Mouse (Mus musculus) adrenal gland, postnatal 36 days (tissue): ENCODE measurements around the gene Gm11096. TPM values are rescaled to one million over a fixed set of nuclear protein-coding genes. Genes with fewer than 3 reads are reported as not detected.
A peak's percentile ranks its signal among the peaks of the same experiment; 100 is the strongest.

Experiments
- DNase-seq, 2 experiments: peaks; one replicate each; pipeline ENCODE4 v3.0.0; 2021; ENCODE audit warnings: mixed read lengths in 1 of 2
- long read RNA-seq, 2 experiments: library from polyadenylated mRNA; stranded (forward); transcript quantifications; one replicate each; pipeline ENCODE4 v2.0.0; 2021; ENCODE audit warnings: borderline sequencing depth in 2 of 2
- total RNA-seq, 2 experiments: library from RNA; stranded (reverse); gene quantifications; 2 replicates each; pipeline ENCODE4 v1.2.3; 2021

The Gm11096 gene
- total RNA-seq, result not detected
- long read RNA-seq, experiment 1, result 0 reads
- long read RNA-seq, experiment 2, result 0 reads

DNA sequence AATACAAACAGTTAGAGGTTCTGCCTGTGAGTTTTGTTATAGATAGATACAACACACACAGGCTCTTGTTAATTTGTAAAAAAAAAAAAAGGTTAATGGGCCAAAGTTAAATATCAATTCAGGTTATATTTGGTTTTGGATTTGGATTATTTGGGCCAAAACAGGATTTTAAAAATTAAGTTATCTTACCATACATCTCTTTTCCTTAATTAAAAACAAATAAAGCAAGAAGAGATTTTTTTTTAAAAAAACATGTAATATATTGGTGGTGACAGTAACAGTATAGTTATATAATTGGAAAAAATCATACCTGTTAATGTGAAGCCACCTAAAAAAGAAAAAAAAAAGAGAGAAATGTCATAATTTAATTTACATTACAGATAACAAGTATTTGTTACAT lies at the start of gene Gm11096:
TSS of gene Gm11096 (plus strand) at position 301 of the 400 bp plus-strand sequence.
- DNase-seq, result no peak

DNA sequence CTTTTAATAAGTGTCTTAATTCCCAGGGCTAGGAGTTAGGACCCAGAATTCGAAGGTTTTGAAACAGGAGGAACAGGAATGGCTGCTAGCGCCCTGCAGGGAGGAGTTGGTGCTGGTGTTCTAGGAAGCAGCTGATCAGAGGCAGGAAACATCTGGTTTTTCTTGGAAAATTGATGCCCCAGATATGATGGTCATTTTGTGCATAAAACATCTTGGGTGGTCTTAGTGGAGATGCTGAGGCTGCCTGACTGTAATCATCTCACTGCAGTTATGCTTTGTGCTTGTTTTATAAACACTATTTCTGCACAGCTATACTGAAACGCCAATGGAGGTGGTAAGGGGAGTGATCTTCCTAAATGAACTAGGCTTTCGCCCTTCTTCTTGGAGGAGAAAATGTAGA lies 48.5 kb upstream of the Gm11096 start:
- DNase-seq, result no peak

DNA sequence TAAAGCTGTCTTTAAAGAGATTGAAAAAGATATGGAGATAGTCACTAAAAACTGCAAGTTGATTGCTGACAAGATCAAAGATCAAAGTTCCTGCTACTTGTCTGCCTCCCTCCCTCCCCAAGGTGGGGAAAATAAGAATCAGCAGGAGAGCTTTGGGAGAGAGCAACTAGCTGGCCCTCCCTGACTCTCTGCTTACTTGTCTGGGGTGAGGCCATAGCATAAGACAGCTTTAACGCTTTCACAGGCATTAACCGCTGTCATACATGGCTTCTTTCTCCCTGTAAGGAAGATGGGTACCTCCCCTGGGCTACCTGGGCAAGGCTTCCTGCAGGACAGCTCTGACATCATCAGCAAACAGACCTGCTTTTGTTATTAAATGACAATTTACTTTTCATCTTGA lies 47.4 kb upstream of the Gm11096 start:
- no peak for DNase-seq

DNA sequence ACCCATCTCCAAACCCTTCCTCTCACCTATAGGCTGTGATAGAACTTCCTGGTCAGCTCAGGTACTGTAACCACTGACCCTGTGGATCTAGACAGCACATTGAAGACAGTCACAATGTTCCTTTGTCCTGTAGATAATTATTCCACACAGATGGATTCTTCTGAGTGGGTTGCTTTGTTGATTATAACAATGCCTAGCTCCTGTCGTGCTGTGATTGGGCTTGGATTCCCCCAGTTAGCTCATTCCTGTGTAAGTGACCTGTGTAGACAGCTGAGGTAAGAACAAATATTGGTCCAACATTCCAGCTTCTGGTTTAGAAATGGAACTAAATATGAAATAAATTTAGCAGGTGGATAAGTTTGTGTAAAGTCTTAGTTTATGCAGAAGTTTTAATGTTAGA lies 44.1 kb upstream of the Gm11096 start:
- DNase-seq, result no peak

DNA sequence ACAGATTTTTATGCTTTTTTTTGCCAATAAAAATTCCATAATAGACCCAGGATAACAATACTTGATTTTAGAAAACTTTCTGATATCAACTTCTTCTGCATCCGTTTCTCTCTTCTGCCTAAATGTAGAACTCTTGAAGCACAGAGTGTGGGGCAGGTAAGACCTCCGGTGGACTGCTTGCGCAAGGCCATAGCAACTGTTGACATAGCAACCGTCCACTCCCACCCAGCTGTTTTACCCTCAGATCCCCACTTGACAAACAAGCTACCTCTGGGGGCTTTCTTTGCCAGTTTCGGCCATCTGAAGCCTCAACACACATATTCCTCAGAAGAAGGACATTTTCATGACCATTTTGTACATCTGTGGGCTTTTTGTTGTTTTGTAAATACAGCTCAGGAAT lies 41.2 kb upstream of the Gm11096 start:
- DNase-seq, result no peak

DNA sequence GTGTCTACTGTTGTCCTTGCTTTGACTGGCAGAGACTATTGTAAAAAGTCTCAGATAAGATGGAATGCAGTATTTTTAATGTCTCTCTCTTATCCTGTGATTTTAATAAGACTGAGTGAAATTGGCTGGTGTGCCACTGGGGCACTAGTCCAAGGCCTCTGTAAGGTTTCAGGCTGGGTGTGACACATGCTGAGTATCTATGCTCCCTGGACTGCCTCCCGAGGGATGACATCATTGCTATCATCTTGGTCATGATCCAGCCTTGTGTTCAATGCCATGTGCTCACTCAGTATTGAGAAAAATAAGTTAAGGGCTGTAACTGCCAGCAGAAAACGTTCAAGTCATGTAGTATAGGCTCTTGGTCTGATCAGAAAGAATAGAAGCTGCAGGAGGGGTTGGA lies 38.9 kb upstream of the Gm11096 start:
- DNase-seq, result peak; percentile 81 to 87

DNA sequence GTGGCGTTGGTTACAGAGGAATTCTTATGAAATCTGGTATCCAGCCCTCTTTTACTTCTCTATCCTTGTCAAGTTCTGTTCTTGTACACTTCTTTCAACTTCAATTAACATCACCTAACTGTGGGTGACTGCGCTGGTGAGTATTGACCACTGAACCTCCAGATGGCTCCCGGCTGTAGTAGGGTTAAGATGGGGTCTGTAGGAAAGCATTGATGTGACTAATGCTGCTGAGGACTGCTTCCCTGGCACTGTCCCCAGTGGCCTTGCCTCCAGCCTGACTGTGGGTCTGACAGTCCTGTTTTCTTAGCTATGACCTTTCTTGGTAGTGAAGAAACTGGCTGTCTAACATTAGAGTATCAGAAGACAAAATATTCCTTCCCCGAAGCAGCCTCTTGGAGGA lies 38.4 kb upstream of the Gm11096 start:
- DNase-seq, result peak; percentile 80 to 85

DNA sequence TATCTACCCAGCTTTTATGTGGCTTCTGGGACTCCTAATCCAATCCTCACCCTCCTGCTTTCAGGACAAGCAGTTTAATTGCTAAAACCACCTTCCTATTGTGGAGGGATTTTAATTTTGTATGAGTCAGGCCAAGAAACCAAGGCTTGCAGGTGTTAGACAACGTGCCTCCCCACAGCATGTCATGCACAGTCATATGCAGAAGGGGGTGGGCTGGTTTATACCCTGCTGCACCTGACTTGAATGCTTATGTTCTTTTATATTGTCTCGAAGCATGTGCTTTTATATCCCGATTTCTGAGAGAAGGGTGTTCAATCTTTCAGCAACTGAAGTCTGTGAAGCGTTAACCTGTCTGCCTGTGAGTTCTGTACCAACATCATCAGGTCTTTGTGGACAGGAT lies 37.3 kb upstream of the Gm11096 start:
- no peak for DNase-seq

DNA sequence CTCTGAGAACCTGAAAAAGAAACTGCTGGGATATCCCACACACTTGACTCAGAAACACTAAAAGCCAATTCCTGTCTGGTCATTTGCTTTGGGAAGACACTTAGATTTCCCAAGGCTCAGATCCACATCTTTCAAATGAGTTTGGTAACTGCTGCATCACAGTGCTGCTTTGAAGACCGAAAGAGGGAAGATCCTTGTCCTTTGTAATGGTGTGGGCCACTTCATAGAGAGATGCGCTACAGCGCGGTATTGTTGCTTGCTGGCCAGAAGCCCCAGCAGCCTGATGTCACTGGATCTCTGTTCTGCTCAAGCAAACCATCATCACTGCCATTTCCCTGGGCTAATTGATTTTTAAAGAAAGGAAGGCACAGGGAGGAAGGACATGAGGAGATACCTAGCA lies 28.8 kb upstream of the Gm11096 start:
- no peak for DNase-seq

DNA sequence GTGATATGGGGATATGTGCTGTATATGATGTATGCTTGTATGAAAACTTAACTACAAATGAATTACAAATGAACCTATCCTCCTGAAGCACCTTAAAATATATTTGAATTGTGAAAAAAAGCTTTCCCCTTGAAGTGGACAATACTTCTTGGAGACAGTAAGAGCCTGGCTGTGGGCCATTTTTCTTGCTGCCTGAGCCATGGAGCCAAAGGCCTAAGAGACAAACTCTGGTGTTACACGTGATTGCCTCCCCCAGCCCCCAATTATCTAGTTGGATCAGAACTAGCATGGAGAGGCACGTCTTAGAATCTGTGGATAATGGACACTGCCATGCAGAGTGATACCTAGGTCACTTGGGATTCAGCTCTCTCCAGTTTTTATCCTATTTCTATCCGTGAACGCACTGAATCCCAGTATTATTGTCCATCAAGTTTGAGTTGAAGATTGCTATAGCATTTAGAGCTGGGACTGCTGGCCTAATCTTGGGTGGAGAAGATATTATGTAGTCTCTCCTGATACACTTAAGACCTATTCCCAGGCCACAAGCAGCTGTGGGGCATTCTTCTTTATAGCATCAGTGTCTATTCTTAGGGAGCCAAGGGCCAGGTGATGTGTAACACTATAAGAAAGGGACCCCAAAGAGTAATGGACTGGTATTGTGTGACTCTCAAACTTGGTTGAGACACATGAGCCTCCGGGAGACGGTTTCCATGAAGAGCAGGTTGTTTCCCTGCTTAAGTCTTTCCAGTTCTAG lies 25.0 kb upstream of the Gm11096 start:
- DNase-seq, result no peak

DNA sequence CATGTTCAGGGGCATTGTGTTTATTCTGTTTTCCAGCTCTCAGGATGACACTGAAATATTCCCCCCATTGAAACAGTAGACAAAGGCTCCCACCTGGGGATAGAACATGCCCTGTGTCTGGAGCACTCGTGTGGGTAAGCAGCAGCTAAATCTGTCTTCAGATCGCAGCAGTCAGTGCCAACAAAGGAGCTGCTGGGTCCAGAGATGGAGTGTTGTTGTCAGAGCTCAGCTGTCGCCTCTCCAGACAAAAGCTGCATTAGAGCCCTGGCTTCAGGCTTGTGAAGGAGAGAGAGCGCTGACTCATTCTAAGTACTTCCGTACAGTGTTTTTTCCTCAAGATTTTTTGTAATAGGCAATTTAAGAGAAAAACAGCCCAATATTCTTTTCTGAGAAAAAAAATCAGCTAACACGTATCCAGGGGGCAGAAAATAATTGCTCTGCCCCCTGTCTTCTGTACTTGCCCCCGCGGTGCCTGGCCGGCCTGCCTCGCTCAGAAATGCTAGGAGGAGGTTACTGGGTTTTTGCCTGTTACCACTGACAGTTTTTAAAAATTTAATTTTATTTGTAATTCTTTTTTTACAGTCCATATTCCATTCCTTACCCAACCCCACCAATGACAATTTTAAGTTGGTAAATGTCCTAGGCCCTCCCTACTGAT lies 21.6 kb upstream of the Gm11096 start:
- DNase-seq, result no peak

DNA sequence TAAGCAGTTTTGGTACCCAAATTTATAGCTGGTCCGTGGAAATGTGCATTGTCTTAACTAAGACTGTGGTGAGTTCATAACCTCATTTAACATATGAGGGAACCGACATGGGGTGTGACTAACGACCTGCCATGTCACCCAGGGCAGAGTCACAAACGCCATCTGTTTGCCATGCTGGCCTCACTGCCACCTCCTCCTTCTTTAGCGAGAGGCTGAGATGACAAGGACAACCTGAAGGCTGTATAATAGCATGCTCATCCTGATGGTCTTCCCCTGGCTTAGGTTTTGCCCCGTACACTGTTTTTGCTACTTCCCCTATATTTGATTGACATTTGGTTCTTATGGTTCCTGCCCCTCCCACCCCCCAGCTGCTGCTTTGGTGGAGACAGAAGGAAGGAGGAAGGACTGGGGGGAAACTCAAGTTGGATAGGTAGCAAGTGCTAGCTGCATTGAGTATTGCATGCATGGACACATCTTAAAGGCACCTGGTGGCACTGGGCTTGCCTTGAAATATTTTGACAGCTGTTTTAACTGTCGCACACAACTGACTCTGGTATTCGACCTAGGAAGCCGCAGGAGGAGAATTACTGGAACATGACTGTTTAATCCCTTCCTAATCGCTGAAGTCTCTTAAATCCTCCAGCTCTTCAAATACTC lies 17.2 kb upstream of the Gm11096 start:
- no peak for DNase-seq

DNA sequence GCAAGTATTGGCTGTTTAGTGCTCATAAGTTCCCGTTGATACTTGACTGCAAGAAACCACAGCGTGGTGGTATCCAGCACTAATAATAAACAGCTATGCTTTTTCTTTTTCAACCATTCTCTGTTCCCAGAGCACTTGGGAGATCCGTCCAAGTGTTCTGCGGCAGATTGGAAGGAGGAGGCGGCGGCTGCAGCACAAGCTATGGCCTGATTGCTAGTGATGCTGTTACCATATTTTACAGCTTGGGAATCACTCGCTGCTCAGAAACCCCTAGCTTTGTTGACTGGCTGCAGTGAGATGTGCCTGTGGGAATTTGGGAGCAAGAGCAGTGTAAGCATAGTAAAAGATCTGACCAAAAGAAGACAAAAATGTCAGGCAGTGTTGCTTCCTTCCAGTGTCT lies 14.3 kb upstream of the Gm11096 start:
- DNase-seq, result no peak

DNA sequence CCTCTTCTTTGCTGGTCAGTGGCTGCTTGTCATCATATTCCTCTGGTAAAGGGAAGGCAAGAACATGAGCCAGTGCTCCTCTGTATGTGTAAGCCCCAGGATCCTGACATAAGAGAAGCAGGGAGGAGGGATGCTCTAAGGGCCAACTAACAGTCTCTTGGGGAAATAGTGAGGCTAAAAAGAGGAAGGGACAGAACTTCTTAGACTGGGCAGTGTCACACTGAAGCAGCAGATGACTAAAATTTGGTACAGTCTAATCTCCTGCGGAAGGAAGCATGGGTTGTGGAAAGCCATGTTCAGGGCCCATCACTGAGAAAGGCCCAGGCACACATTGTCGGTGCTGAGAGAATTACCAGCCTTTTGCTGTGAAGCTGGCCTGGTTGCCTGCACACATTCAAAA lies 8.8 kb upstream of the Gm11096 start:
- DNase-seq, result no peak

DNA sequence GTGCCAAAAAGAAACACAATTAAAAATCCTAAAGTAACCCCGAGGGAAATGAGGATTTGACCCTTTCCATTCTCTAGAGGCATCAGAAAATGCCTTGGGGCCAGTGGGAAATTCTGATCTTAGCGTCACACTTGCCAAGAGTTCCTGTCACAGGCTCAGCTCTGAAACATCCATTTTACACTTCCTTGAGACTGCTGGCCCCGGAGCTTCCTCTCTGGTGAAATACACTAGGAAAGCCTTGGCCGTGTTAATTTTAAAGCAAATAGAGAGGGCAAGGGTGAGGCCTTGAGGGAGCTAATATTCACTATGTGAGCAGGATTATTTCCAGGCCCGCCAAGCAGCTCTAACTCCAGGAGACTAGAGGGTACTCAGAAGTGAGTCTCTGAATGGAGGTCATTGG lies 8.4 kb upstream of the Gm11096 start:
- DNase-seq, result peak in 1 of 2 experiments; percentile 11

DNA sequence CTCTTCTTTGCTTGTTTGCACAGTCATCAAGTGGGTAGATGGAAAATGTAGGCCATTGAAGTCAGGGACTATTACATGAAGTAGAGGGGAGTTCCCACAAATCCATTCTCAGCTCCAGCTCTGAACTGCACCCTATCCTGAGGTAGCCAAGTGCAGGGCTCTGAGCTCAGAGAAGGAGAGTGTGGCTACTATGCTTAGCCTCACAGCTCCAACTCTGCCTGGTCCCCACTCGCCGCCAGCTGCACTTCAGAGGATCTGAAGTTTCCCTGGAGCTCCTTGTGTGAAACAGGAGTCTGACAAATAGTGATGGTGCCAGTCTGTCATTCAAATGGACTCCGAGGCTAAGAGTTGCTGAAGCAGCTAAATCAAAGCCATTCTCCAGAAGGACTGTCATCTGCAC lies 13.7 kb downstream of the Gm11096 start:
- DNase-seq, result no peak

DNA sequence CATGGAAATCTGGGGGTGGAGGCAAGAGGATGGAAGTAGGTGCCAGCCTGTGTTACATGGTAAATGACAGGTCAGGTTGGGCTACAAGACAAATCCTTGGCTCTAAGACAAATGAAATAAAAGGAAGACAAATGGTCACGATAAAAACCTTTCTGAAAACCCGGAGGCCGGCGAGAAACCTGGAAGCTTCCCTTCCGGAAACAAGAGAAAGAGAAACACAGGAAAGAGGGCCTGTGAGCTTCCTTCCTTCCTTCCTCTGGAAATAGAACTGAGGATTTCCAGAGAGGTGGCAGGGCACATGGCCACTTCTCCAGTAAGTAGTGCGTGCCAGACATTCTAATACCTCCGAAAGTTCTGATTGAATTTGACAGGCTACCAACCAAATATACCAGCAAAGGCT lies 14.4 kb downstream of the Gm11096 start:
- no peak for DNase-seq

DNA sequence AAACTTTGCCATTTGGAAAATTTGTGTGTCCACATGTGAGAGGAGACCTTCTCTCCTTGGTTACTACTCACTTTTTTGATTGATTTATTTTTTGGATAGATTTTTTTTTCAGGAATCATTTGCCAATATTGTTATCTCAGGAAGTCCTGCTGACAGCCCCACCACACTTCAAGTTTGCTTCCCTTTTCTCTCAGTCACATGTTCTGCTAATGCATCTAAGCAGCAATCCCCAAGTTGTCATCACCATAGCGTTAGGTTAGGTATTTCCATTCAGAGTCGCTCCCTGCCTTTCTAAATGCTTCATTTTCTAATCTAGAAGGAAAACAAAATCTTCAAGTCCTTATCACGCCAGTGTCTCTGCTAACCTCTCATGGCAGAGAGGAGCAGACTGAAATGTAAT lies 17.8 kb downstream of the Gm11096 start:
- DNase-seq, result no peak

DNA sequence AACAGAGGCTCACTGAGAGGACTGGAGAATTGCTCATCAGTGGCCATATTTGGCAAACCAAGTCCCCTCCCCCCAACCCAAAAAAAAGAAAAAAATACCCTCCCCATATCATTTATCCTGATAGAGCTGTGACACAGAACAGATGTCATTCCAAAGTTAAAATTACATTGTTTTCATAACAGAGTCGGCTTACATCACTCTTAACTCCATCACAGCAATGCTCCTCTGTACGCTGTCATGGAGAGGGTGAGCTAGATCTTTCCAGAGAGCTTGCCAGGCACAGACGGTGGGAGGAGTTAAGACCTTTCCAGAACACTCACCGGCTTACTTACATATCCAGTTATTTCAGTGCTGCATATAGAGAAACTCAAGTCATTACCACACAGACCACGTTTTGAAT lies 27.4 kb downstream of the Gm11096 start:
- DNase-seq, result no peak

DNA sequence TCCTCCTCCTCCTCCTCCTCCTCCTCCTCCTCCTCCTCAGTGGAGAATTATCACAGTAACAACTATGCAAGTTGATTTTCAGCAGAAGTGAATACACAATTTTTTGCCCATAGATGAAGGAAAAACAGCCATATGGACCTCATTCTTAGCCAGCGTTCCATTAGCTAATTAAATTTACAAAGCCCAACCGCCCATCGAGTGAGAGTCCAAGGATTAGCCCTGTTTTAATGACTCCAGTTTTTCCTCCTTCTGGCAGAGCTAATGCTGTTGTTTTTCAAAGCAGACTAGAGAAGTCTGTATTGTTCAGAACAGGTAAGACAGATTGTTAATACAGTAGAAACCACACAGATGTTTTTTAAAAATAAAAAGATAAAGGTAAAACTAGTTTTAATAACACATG lies 31.8 kb downstream of the Gm11096 start:
- DNase-seq, result no peak

DNA sequence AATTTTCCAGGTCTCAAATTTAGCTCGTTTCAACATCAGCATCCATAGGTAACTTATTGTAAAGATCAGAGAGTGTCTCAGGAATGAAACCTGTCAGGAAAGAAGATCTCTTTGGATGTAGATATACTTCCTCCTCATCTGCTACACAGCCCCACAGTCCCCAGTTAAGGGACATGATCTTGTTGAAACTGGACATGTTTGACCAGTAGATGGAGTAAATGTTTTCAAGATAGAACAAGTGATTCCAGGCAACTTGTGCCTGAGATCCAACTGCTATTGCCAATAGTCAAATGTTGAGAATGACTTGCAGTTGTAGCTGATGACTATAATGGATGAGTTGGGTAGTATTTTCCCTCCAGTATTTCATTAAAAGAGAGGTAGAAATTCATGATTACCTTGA lies 35.9 kb downstream of the Gm11096 start:
- no peak for DNase-seq

DNA sequence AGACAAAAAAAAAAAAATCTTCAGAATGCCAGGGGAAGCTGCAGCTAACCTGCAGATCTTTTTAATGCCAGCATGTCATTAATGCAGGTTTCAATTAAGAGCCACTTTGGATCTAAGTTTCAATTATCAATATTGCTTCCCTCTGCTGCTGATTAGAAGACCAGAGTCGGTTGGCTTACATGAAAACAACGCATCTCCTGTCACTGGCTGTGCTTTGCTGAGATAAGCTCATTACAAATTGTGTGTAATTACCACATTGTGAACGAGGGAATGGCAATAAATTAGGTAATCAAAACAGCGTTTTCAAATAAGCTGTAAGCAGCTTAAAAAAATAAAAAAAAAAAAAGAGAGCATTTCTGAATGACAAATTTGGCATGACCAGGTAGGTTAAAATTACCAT lies 38.2 kb downstream of the Gm11096 start:
- DNase-seq, result no peak

DNA sequence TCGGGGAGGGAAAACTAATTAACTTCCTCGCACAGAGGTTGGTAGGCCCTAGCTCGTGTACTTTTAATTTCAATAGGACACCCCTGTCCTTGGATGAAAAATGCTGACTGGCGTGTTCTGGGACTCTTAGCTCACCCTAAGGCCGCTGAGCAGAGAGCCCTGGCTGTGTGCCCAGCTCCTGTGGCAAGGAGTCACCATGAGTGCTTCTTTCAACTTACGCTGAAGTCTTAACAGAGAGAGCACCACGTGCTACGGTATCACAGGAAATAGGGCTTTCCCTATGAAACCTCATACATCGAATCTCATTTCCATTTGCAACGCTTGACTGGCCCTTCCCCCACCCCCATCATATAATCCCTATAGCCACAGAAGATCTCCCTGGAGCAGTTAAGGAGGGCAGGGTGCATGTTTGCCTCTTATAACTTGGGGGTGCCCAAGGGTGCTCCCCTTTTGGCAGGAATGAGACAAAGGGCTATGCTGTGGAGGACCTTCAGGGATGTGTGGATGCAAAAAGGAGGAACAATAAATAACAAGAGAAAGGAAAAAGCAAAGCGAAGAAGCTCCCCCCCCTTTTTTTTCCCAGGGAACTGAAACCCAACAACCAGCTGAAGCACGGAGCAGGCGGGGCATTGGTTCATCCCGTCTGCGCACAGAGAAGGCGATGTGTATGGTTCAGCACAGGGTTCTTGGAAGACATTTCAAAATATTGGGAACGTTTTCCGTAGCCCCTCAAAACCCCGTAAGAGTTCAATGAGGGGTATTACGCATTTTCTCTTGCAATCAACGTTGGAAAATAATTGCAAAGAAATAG lies 39.0 kb downstream of the Gm11096 start:
- DNase-seq, result peak; percentile 94 to 95
